Mouse (Mus musculus) liver, embryonic 13.5 days (tissue): ENCODE results near the gene Pla2g2d. TPM values are rescaled to one million over a fixed set of nuclear protein-coding genes. Genes with fewer than 3 reads are reported as not detected.

ENCODE experiments used
- ATAC-seq: fragments of 200-750 bp; cut with Nextera tagmentation; 2 replicates; pipeline ENCODE4 v1.8.0; 2017; ENCODE audit warnings: low read depth, mild to moderate bottlenecking, moderate number of reproducible peaks, moderate library complexity
- DNase-seq: peaks from one replicate; pipeline ENCODE4 v3.0.0; 2022
- H3K27ac ChIP-seq: fragments of 300-500 bp; sonication (generic); 2 replicates; pipeline ENCODE4 v1.5.1; 2015; ENCODE audit warnings: moderate library complexity, mild to moderate bottlenecking, inconsistent platforms
- H3K27me3 ChIP-seq: fragments of 300-500 bp; sonication (generic); 2 replicates; pipeline ENCODE4 v1.6.1; 2015; ENCODE audit warnings: mild to moderate bottlenecking, inconsistent platforms
- H3K36me3 ChIP-seq: fragments of 300-500 bp; sonication (generic); 2 replicates; pipeline ENCODE4 v1.6.1; 2015; ENCODE audit warnings: mild to moderate bottlenecking, inconsistent platforms
- H3K4me1 ChIP-seq: fragments of 300-500 bp; sonication (generic); replicated peaks from 2 replicates; pipeline ENCODE4 v1.6.1; 2015; ENCODE audit warnings: inconsistent platforms
- H3K4me2 ChIP-seq: fragments of 300-500 bp; sonication (generic); 2 replicates; pipeline ENCODE4 v1.6.1; 2015; ENCODE audit warnings: inconsistent platforms, mild to moderate bottlenecking, moderate library complexity
- H3K4me3 ChIP-seq: fragments of 300-500 bp; sonication (generic); replicated peaks from 2 replicates; pipeline ENCODE4 v1.5.1; 2015; ENCODE audit warnings: mild to moderate bottlenecking, inconsistent platforms
- H3K9ac ChIP-seq: fragments of 300-500 bp; sonication (generic); 2 replicates; pipeline ENCODE4 v1.6.1; 2015; ENCODE audit warnings: mild to moderate bottlenecking, inconsistent platforms
- H3K9me3 ChIP-seq: fragments of 300-500 bp; sonication (generic); replicated peaks from 2 replicates; pipeline ENCODE4 v1.6.1; 2016; ENCODE audit warnings: inconsistent platforms
- WGBS: fragments of 180-500 bp; shearing (Covaris S2); methylation state at CpG from one replicate; pipeline ENCODE4 v1.1.7; 2015; ENCODE audit not compliant: insufficient replicate concordance; 5-methylcytosine and 5-hydroxymethylcytosine counted together
- polyA plus RNA-seq: library from polyadenylated mRNA; unstranded; fragments of >200 nt; fragmentation: Nextera tagmentation; extraction: Ambion mirVana; gene quantifications from 2 replicates; pipeline ENCODE4 v1.2.1, GENCODE M21; 2015

Pla2g2d gene
- polyA plus RNA-seq, 1 experiment from 2014 or later, result not detected

DNA sequence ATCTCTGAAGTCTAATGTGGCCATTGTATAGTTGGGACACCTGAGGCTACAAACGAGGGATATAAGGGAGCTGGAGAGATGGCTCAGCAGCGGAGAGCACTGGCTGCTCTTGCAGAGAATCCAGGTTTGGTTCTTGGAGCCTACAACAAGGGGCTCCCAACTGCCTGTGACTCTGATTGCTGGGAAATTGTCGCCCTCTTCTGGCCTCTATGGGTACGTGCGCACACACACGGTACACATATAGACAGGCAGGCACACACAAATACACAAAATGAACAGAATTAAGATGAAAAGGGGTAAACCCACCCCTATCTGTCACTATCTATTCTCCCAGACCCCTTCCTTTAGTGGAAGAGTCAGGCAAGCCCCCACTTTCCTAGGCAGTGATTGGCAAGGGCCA is 22.9 kb upstream of the Pla2g2d start:
- Histone ChIP-seq H3K27me3 (0 out of 2 replicates have a peak, but pooled peaks cover 3% of the 10 kb centered on the region), H3K27ac (no peak overlapping the region), H3K4me2 (no peak overlapping the region), H3K9me3 (no peaks in the 10 kb centered on the region), H3K9ac (no peak overlapping the region), H3K4me3 (no peak overlapping the region), H3K4me1 (no peaks in the 10 kb centered on the region), H3K36me3 (no peaks in the 10 kb centered on the region)
- no peak for DNase-seq
- WGBS, result 80% methylated on average over 6 of the region's 6 CpGs
- ATAC-seq, result no peak

DNA sequence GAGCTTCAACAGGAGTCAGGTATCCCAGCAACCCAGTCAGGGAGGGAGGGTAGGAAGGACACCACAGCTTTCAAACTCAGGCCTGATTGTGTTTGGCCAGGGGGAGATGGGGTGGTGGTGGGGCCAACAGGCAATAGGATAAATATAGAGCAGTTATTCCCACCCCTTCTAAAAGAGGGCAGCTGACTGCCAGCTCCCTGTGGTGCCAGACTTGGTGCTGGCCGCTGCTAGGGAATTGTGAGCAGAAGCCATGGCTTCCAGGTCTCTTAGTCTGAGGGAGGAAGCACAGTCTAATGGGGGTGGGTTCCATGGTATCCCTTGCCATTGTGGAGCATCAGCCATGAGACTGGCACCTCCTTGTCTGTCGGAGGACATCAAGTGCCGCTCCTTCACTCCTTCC is 21.9 kb upstream of the Pla2g2d start:
- 59% methylated on average over 3 of the region's 3 CpGs for WGBS
- Histone ChIP-seq H3K36me3 (no peaks in the 10 kb centered on the region), H3K27ac (no peak overlapping the region), H3K27me3 (no peaks in the 10 kb centered on the region), H3K4me1 (no peaks in the 10 kb centered on the region), H3K9me3 (no peaks in the 10 kb centered on the region), H3K4me2 (no peak overlapping the region), H3K9ac (no peak overlapping the region), H3K4me3 (no peak overlapping the region)
- ATAC-seq (no peak), DNase-seq (no peak)

DNA sequence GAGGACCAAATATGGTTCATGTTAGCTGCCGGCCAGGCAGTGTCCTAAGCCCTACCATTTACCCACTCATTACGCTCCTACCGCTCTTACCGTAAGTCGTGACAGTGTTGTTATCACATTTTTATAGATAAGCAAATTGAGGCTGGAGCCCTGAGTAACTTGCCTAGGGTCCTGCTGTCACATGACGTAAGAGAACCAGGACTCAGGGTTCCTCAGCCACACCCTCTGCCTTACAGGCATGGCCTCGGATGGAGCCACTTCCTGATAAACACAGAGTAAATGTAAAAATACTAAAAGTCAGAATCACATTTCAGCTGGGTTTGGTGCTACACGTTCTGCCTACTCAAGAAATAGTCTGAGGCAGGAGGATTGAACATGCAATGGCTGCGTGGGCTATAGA is 21.1 kb upstream of the Pla2g2d start:
- Histone ChIP-seq H3K9ac (no peak overlapping the region), H3K27me3 (no peaks in the 10 kb centered on the region), H3K4me1 (no peaks in the 10 kb centered on the region), H3K4me2 (no peak overlapping the region), H3K27ac (no peak overlapping the region), H3K36me3 (no peaks in the 10 kb centered on the region), H3K9me3 (no peaks in the 10 kb centered on the region), H3K4me3 (no peak overlapping the region)
- no peak for ATAC-seq
- 57% methylated on average over 9 of the region's 9 CpGs for WGBS
- no peak for DNase-seq

DNA sequence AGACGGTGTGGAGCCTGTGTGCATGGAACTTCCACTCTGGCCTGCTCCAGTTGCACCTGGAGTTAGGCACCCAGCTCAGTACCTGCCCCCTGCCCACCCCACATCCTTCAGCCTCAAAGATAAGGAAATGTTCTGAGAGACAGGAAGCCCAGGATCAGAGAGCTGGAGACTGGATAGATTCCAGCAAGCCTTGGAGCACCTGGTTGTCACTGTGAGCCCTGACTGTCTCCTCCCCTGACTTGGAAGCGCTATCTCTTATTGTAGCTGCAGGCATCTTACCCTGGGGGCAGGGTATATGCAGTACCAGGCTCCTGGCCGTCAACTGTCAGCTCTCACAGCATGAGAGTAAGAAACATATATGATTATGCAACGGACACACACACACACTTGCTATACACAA is 20.1 kb upstream of the Pla2g2d start:
- Histone ChIP-seq H3K27ac (no peak overlapping the region), H3K9me3 (no peaks in the 10 kb centered on the region), H3K4me2 (no peak overlapping the region), H3K27me3 (no peaks in the 10 kb centered on the region), H3K4me3 (no peak overlapping the region), H3K9ac (no peak overlapping the region), H3K4me1 (no peaks in the 10 kb centered on the region), H3K36me3 (no peaks in the 10 kb centered on the region)
- no peak for ATAC-seq
- DNase-seq, result no peak
- WGBS, result 63% methylated on average over 4 of the region's 4 CpGs

DNA sequence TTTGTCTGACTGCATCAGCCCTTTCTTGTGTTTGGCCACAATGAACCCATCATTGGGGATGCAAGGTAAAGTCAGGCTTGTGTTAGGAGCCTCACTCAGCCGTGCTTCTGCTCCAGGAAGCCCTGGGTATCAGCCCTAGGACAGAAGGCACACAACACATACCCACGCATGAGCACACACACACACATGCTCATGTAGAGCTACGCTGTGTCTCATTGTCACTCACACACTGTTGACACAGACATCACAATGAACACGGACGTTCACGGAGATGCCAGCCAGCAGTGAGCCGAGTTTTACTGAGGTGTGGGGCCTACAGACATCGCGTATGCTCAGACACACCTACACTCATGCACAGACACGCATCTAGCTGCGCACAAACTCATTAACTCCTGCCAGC is 19.6 kb upstream of the Pla2g2d start:
- Histone ChIP-seq H3K36me3 (no peaks in the 10 kb centered on the region), H3K27me3 (no peaks in the 10 kb centered on the region), H3K9ac (no peak overlapping the region), H3K9me3 (no peaks in the 10 kb centered on the region), H3K27ac (no peak overlapping the region), H3K4me3 (no peak overlapping the region), H3K4me1 (no peaks in the 10 kb centered on the region), H3K4me2 (no peak overlapping the region)
- WGBS, result 72% methylated on average over 11 of the region's 11 CpGs
- DNase-seq, result no peak
- no peak for ATAC-seq

DNA sequence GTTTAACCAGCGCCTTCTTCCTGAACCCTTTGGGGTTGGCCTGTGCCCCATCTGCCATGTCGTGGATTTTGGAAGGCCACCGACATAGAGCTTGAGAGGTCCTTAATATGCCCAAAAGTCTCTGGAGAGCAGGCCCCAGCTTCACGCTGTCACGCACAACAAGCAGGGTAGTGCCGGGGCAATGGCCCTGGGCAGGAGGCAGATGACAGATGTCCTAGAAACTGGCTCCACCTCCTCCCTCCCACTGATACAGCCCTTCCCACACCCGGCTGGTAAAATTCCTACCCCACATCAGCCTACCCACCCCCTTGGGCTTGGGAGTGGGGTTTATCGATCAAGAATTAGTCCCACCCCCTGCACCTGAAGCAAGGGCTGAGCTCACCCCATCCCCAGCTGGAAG is 18.1 kb upstream of the Pla2g2d start, which contains the start of gene Pla2g2f:
Gene Pla2g2f, minus strand, starts transcription at position 211 of the 400 bp plus-strand sequence.
- no peak for ATAC-seq
- no peaks in the 10 kb centered on the region for H3K4me1 ChIP-seq
- no peaks in the 10 kb centered on the region for H3K27me3 ChIP-seq
- no peak for DNase-seq
- no peak within 1 kb of the TSS for H3K4me3 ChIP-seq
- H3K9me3 ChIP-seq, result no peaks in the 10 kb centered on the region
- WGBS, result 73% methylated on average over 8 of the region's 8 CpGs
- H3K4me2 ChIP-seq, result no peak within 1 kb of the TSS
- H3K9ac ChIP-seq, result no peak within 1 kb of the TSS
- H3K27ac ChIP-seq, result no peak within 1 kb of the TSS
- no peaks in the 10 kb centered on the region for H3K36me3 ChIP-seq

DNA sequence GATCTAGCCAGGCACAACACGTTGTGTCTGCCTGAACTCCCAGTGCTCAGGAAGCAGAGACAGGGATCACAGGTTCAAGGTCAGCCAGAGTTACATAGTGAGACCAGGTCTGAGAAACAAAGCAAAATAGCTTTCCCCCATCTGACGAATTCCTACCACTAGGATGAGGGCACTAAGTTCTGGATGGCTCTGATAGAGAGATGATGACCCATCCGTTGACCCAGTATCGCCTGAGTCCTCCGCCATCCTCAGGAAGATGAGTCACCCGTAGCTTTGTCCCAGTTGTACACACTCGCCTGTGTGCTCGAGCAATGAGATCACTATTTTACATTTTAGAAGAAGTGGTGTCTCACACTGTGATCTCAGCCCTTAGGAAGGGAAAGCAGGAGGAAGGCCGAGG is 13.3 kb upstream of the Pla2g2d start:
- Histone ChIP-seq H3K9me3 (no peaks in the 10 kb centered on the region), H3K4me1 (no peaks in the 10 kb centered on the region), H3K9ac (no peak overlapping the region), H3K27ac (no peak overlapping the region), H3K36me3 (no peaks in the 10 kb centered on the region), H3K4me3 (no peak overlapping the region), H3K27me3 (no peaks in the 10 kb centered on the region), H3K4me2 (no peak overlapping the region)
- 36% methylated on average over 9 of the region's 9 CpGs for WGBS
- DNase-seq (no peak), ATAC-seq (no peak)

DNA sequence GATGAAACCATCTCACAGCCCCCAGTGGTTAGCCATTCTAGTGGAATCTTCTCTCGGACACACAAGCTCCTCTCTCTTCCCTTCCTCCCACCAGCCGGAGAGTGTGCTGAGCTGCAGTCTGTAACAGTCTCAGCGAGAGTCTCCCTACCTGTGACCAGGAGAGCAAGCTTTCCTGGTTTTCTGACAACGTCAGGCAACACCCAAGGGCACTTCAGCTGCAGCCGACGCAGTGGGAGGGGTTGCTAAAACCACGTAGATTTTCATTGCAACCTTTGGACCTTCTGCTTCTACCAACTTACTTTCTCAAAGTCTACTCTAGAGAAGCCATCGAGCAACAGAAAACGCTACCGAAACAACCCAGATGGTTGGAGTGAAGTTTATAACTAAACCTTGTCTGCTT is 3.6 kb upstream of the Pla2g2d start:
- no peak for ATAC-seq

DNA sequence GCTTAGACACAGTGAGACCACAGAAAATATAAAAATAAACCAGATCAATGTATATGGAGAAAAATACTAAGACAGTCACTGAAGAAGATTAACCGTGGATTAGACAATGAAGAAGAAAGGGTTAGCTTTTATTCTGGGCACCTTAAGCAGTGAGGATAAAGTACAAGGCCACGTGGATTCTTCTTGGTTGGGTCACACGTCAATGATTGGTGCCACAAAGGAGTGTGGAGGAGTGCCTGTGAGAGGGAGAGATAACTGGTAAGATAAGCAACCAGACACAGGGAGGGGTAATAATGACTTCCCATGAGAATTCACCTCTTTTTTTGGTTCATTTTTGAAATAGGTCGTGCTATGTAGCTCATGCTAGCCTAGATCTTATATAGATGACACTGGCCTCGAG is 3.1 kb upstream of the Pla2g2d start:
- no peak overlapping the region for H3K4me2 ChIP-seq
- DNase-seq (no peak), ATAC-seq (no peak)
- no peaks in the 10 kb centered on the region for H3K4me1 ChIP-seq
- no peaks in the 10 kb centered on the region for H3K36me3 ChIP-seq
- no peak overlapping the region for H3K9ac ChIP-seq
- H3K27me3 ChIP-seq, result no peaks in the 10 kb centered on the region
- H3K27ac ChIP-seq, result no peak overlapping the region
- H3K4me3 ChIP-seq, result no peak overlapping the region
- H3K9me3 ChIP-seq, result no peaks in the 10 kb centered on the region
- WGBS, result 44% methylated on average over 5 of the region's 5 CpGs

More for the DNA sequence above, 3.6 kb upstream of the Pla2g2d start:
- H3K9me3 ChIP-seq, result no peaks in the 10 kb centered on the region
- 65% methylated on average over 10 of the region's 10 CpGs for WGBS
- H3K27me3 ChIP-seq, result no peaks in the 10 kb centered on the region
- H3K36me3 ChIP-seq, result no peaks in the 10 kb centered on the region
- H3K4me2 ChIP-seq, result no peak overlapping the region
- no peaks in the 10 kb centered on the region for H3K4me1 ChIP-seq
- no peak overlapping the region for H3K9ac ChIP-seq
- H3K4me3 ChIP-seq, result no peak overlapping the region
- DNase-seq, result no peak
- no peak overlapping the region for H3K27ac ChIP-seq

DNA sequence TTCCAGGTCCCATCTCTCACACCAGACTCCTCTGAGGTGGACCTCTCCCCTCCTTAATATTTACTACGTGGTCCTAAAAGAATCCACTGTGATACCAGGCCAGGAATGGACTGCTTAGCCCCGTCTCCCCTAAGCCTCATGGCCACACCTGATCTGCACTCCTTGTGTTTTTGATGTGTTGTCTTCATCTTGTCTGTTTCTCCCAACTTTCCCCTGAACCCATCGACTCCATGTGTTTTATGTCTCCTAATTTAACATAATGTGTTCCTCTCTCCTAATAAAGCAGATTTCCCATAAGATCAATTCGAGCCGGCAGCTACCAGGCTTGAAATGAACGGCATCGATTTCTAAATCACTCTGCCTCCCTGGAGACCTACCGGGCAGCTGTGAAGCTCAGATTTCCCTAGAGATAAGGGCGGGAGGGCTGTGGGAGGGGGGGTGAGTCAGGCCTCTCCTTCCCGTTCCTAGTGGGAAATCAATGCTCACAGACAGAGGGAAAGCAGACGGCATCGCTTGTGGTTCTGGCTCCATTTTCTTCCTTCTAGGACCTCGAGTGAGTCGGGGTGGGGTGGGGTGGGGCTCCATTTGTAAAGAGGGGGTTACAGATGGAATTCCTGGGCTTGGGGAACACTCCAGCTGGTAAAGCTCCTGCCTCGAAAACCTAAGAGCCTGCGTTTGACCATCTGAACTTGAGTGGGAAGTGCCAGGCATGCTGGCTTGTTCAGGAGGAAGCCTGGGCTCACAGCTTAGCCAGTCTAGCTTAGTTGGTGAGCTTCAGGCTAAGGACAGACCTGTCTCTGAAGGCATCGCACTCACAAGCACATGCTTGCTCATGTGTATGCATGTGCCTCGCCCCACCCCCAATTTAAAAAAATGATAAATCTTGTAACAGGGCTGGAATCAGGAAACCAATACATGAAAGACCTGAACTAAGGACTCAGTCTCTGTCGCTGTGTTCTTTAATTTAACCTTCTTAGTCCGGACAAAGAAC is 2.2 kb downstream of the Pla2g2d start:
- no peak for ATAC-seq
- no peaks in the 10 kb centered on the region for H3K4me1 ChIP-seq
- H3K4me2 ChIP-seq, result no peak overlapping the region
- no peaks in the 10 kb centered on the region for H3K27me3 ChIP-seq
- 35% methylated on average over 20 of the region's 20 CpGs for WGBS
- no peaks in the 10 kb centered on the region for H3K36me3 ChIP-seq
- H3K9ac ChIP-seq, result no peak overlapping the region
- no peaks in the 10 kb centered on the region for H3K9me3 ChIP-seq
- no peak overlapping the region for H3K4me3 ChIP-seq
- DNase-seq, result no peak
- no peak overlapping the region for H3K27ac ChIP-seq

DNA sequence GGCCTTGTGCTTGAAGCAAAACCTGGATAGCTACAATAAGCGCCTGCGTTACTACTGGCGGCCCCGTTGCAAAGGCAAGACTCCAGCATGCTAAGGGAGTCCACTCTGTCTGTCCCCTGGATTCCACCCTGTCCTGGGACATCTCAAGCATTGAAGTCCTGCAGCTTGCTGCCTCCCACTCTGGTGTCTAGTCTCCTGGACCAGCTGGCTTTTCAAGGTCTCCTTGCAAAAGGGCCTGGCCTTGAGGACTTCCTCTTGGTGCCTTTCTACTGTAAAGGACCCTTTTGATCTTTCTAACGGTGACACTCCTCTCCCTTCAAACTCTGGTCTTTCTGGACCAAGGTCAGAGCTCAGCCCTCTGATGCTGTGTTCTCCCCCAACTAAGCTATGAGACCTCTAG is 4.8 kb downstream of the Pla2g2d start:
- no peaks in the 10 kb centered on the region for H3K9me3 ChIP-seq
- no peak overlapping the region for H3K9ac ChIP-seq
- H3K4me3 ChIP-seq, result no peak overlapping the region
- no peak for DNase-seq
- H3K27me3 ChIP-seq, result no peaks in the 10 kb centered on the region
- H3K36me3 ChIP-seq, result no peaks in the 10 kb centered on the region
- no peak overlapping the region for H3K27ac ChIP-seq
- H3K4me2 ChIP-seq, result no peak overlapping the region
- ATAC-seq, result no peak
- no peaks in the 10 kb centered on the region for H3K4me1 ChIP-seq
- WGBS, result 79% methylated on average over 5 of the region's 5 CpGs

DNA sequence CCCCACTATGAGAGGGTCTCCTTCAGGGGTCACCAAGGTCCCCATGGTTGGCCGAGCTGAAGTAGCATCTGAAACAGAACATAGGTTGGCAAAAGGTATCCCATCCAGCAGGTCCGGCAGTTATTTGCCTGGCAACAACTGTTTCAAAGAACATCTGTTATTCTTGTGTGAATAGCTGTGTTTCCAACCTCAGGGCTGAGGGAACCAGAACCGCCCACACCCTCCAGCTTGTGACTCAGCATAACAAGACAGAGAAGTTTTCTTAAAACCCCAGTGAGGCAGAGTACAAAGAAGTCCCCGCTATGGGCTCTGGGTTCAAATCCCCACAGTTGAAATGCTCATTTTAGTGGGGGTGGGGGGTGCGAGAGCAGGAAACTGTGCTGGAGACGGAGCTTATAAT is 6.6 kb downstream of the Pla2g2d start:
- Histone ChIP-seq H3K4me3 (no peak overlapping the region), H3K9me3 (no peaks in the 10 kb centered on the region), H3K27me3 (no peaks in the 10 kb centered on the region), H3K27ac (no peak overlapping the region), H3K4me2 (no peak overlapping the region), H3K9ac (no peak overlapping the region), H3K36me3 (no peaks in the 10 kb centered on the region), H3K4me1 (no peaks in the 10 kb centered on the region)
- DNase-seq (no peak), ATAC-seq (no peak)
- WGBS, result 66% methylated on average over 6 of the region's 6 CpGs
